Mouse (Mus musculus) embryo, embryonic 11.5 days (tissue): ENCODE data around the gene Mobp.

ENCODE experiments used
- DNase-seq: peaks from one replicate; pipeline ENCODE4 v3.0.0-alpha.2; 2012; ENCODE audit warnings: low read depth, low spot score

The Mobp gene

DNA sequence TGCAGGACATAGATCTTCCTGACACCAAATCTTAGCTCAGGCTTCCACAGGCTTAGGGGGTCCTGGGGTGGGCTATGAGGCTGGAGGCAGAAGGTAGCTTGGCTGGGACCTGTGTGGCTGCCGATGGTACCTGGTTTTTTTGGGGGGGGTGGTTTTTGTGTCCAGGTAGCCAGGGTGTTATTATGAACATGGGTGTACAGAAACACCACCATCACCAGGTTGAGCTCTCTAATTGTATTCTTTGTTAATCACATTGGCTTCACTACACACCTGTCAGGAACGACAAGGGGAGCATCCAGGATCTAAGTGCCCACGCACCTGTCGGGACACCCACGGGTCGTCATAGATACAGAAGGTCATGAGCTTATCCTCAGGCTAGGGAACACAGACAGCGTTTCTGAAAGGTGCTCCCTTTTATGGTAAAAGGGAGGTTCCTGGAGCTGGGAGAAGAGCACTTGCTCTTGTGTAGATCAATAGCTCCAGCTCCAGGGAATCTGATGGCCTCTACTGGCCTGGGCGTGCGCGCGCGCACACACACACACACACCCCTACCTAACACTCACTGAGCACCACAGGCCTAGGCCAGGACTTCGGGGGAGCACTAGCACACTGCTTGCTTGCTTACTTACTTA is 14.9 kb upstream of the Mobp start:
- no peak for DNase-seq

GRCm38 (mm10) chr9:120135454-120135853 is 14.1 kb upstream of the Mobp start:
- DNase-seq, result no peak

DNA sequence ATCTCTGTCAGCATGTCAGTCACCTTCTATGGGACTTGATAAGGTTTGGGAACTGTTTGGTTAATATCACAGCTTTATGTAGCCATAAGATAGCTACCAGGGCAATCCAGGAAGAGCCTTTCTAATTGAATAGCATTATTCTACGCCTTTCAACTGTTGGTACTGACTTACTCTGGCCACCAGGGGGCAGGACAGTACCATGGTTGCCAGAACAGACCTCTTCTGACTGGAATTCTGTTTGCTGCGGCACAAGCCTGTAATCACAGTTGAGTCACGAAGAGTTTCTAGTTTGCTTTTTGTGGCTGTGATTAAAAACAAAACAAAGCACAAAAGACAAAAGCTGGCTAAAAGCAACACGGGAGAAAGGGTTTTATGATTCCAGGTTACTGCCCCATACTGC is 8.9 kb upstream of the Mobp start:
- DNase-seq, result peak; percentile 62

DNA sequence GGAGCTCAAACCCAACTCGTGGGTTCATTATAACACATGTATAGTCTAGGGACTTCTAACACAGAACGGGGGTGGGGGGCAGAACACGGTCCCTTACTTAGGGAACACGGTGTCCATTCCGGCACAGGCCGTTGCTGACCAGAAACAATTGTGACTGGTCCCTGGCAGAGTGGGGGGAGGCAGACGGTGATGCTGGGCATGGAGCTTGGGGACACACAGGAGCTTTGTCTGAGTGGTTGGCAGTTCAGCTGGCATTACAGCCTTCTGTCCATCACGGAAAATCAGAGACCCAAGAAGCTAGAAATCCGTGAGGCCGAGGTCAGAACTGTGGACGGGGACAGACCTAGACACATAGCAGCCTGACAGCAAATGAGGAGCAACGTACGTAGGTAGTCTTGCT is 5.0 kb upstream of the Mobp start:
- DNase-seq, result no peak

GRCm38 (mm10) chr9:120151152-120151551 is 1.6 kb downstream of the Mobp start:
- DNase-seq, result no peak

DNA sequence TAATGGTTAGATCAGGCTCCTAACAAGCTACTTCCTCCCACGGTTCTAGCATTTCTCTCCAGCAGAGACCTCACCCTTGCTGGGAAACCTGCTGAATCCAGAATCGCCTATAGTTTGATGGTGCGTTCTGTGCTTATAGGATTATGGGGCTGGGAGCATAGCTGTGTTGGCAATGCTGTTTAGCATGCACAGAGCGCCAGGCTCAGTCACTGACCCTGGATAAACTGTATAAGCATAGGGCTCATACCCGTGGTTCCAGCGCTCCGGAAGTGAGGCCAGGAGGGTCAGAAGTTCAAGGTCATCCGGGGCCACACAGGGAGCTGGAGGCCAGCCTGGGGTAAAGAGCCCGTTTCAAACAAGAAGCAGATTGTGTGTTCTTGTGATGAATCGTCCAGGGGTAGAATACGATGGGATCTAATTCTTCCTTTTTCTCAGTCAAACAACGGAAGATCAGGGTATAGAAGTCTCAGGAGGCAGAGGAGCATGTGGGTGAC is 2.4 kb downstream of the Mobp start:
- DNase-seq, result no peak

GRCm38 (mm10) chr9:120158047-120158446 is 8.5 kb downstream of the Mobp start:
- no peak for DNase-seq

DNA sequence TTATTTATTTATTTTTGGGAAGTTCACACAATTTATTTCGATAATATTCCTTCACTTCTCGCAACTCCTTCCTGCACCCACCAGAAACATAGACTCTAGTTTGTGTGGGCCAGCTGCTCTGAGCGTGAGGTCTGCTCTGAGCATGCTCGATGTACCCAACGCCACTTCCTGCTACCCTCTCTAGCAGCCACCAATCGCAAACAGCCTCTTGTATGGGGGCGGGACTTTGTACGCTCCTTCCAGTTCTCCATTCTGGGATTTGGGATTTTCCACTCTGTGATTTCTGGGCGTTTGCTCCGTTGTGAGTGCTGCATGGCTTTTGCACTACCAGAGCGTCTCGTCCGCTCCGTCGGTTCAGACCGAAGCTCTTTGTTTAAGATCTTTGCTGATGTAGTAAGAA is 14.4 kb downstream of the Mobp start:
- DNase-seq, result no peak

- DNase-seq, result no peak
These were observed 18.3 kb downstream of the Mobp start for GRCm38 (mm10) chr9:120167826-120168225.

GRCm38 (mm10) chr9:120171295-120171694 is 21.8 kb downstream of the Mobp start:
- peak; percentile 19 for DNase-seq

DNA sequence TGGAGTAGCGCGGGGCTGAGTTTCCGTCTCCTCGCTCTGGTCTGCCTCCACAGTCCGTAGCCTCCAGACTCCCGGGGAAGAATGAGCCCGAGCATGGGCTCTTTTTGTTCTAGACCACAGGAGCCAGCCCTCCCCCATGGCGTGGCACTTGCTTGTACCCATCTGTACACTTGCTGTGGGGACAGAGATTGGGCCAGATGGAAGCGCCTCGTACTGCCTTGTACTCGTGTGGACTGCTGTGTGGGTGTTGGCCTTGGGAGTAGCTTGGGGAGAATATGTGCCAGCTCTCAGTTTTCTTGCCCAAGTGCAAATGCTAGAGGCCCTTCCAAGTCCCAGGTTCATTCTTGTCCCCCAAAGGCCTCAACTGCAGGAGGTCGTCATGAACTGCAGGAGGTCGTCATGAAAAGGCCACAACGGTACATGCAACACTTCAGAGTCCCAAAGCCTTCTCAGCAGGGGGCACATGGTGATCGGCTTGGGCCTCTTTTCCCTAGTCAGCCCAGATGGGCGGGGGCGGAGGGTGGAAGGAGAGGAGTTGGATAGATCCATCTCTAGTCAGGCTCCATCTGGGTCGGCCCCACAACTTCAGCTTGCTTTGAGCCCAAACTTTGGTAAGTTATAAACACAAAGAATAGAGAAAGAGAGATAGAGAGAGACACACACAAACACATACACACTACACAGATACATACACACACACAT is 25.1 kb downstream of the Mobp start:
- DNase-seq, result no peak

DNA sequence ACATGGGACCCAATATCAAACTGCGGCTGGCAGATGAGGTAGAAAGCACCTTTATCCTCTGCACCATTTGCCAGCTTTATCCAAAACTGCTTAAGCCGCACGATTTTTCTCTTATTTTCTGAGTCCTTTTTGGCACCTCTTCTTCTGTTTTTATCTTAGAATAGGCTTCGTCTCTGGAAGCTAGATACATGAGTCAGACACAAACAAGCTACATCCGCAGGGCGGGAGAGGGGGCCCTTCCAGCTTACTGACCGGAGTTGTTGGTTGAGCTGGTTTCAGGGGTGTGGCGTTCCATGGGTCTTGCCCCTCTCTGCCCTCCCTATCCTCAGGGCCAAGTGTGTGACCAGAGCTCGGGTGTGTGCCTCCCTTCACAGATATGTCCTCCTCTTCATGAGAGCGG is 29.3 kb downstream of the Mobp start:
- no peak for DNase-seq

GRCm38 (mm10) chr9:120184499-120184898 is 35.0 kb downstream of the Mobp start:
- DNase-seq, result no peak

GRCm38 (mm10) chr9:120186856-120187255 is 37.3 kb downstream of the Mobp start:
- no peak for DNase-seq

- no peak for DNase-seq
These were observed 41.4 kb downstream of the Mobp start for GRCm38 (mm10) chr9:120190891-120191290.

- peak; percentile 80 for DNase-seq
These were observed 42.0 kb downstream of the Mobp start for GRCm38 (mm10) chr9:120191362-120192098.

- no peak for DNase-seq
These were observed 43.2 kb downstream of the Mobp start for GRCm38 (mm10) chr9:120192742-120193141.

DNA sequence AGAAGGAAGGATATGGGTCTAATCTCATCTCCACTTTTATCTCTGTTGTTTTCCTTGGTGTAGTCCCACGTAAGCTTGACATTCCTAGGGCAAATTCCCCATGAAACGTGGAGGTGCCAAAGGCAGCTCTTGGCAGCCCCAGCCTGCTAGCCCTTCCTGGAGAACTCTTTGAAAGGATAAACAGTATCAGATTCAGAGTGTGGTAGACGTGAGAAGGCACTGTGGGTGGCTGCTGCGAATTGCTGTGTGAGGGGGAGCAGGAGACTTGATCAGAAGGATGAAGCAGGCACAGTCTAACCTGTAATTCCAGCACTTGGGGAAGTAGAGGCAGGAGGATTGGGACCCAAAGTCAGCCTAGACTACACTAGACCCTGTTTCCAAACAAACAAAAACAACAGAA is 51.4 kb downstream of the Mobp start:
- no peak for DNase-seq

DNA sequence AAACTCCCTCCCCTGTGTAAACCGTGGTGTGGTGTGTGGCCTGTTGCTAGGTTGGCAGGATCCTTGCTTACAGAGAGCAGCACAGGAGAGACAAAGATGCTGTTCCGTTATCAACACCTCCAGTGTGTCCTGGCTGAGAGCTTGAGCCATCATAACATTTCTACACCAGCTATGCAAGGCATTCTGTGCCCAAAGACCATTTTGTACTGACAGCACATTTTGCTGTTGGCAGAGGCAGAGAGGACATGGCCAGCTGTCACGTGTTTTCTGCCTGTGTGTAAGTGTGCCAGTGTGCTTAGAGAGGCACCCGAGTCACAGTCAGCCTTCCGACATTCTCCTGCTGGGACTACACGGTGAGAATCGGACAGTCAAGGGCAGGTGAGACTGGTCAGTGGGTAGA is 52.2 kb downstream of the Mobp start:
- DNase-seq, result no peak

GRCm38 (mm10) chr9:120202683-120203082 is 53.2 kb downstream of the Mobp start:
- no peak for DNase-seq

DNA sequence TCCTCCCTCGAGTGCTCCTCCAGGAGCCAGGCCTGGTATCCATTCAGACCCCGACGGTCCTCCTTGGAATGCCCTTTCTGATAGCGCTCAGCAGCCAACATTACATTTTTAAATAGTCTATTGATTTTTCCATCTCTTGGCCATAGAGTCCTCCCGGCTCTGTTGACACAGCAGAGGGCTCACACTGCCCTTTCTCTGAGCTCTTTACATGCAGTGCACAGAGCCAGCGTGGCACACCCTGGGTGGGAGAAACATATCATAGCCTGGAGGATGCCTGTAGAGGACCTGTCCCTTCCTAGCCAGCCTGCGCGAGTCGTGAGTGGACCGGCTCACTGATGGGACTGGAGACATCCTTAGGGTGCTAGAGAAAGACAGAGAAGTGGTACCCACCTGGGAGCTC is 54.4 kb downstream of the Mobp start:
- no peak for DNase-seq

DNA sequence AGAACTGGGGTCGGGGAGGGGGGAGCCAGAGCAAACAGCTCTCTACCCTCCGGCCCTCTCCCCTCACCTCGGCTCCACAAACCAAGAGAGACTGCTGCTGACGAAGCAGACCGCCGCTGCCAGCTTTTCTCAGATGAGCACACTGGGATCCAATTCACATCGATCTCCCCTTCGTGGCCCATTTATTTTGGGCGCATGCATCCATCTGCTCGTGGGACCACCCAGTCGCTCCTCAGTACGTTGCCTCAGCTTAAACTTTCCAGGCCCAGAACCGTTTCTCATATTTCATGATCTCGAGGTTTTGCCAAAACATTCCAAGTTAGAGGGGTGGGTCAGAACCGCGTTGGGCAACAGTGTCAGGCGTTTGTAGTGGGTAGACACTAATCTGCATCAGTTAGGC is 57.4 kb downstream of the Mobp start:
- DNase-seq, result no peak

- no peak for DNase-seq
These were observed 60.6 kb downstream of the Mobp start for GRCm38 (mm10) chr9:120210068-120210467.
